Mouse (Mus musculus) erythroblast, embryonic 14.5 days (primary cell): ENCODE measurements around the gene 4933427D14Rik.

ENCODE experiments used
- GATA1 ChIP-seq: IDR thresholded peaks from 2 replicates; pipeline ENCODE4 v1.6.1; 2012; ENCODE audit warnings: low read length, inconsistent platforms, mixed read lengths
- TAL1 ChIP-seq: IDR thresholded peaks from 3 replicates; pipeline ENCODE4 v1.6.1; 2012; ENCODE audit warnings: low read length, inconsistent platforms, mixed read lengths

DNA sequence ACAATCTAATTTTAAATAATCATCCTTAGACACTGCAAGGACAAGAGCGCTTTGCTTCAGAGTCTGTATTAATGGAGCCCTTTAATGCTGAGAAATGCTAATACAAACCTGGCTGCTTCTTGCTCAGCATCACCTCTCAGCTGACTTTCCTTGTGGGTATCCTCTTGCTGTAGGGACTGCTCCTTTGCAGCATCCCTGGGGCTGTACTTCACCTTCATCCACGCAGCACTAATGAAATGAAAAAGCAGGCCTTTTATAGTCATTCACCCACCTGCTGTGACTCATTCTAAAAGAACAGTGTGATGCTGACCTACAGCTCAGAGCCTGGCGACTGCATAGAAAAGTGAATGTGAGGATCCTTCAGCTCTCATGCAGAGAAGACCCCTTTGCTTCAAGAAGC lies 30.7 kb downstream of the 4933427D14Rik start:
- TF ChIP-seq GATA1: no peak
- no peak for TF ChIP-seq TAL1
